Mouse (Mus musculus) layer of hippocampus, adult 2 months (tissue): ENCODE data around the gene Rab5c. TPM values are rescaled to one million over a fixed set of nuclear protein-coding genes. Genes with fewer than 3 reads are reported as not detected.

ENCODE experiments used
- DNase-seq, 2 experiments: peaks; one replicate each; pipeline ENCODE4 v3.0.0; 2022; ENCODE audit warnings: low spot score in 2 of 2
- H3K27ac ChIP-seq: fragments of 200-600 bp; 2 replicates; pipeline ENCODE4 v1.8.1; 2022
- H3K4me3 ChIP-seq: fragments of 200-600 bp; 2 replicates; pipeline ENCODE4 v1.8.1; 2022; ENCODE audit warnings: mild to moderate bottlenecking
- CTCF ChIP-seq: fragments of 200-600 bp; conservative IDR thresholded peaks from 2 replicates; pipeline ENCODE4 v1.8.1; 2022; ENCODE audit warnings: antibody characterized with exemption, mild to moderate bottlenecking, moderate library complexity
- total RNA-seq, 2 experiments: library from RNA; stranded (reverse); gene quantifications; 2 replicates each; pipeline ENCODE4 v1.2.3; 2021

Gene Rab5c
- total RNA-seq, 2 experiments from 2014 or later = 137 to 148 TPM

- no peak for TF ChIP-seq CTCF
- DNase-seq = no peak
- Histone ChIP-seq H3K4me3 (no peak overlapping the region), H3K27ac (no peak overlapping the region)
Measured at GRCm38 (mm10) chr11:100746546-100746945, 8.5 kb upstream of the Rab5c start.

GRCm38 (mm10) chr11:100745085-100745484 is 7.1 kb upstream of the Rab5c start:
- Histone ChIP-seq H3K4me3 (no peak overlapping the region), H3K27ac (no peak overlapping the region)
- DNase-seq = peak in 1 of 2 experiments; percentile 57
- TF ChIP-seq CTCF = peak; percentile 81

- no peak for DNase-seq
- no peak for TF ChIP-seq CTCF
- H3K4me3 ChIP-seq = no peak overlapping the region
- no peak overlapping the region for H3K27ac ChIP-seq
Measured at GRCm38 (mm10) chr11:100741348-100741747, 3.3 kb upstream of the Rab5c start.

- no peak for TF ChIP-seq CTCF
- peak overlapping the region; percentile 88 for H3K27ac ChIP-seq
- no peak for DNase-seq
- H3K4me3 ChIP-seq = peak overlapping the region; percentile 97
Measured at GRCm38 (mm10) chr11:100738749-100739148, 734 bp upstream of the Rab5c start.

- no peak for TF ChIP-seq CTCF
- Histone ChIP-seq H3K4me3 (peak overlapping the region; percentile 97), H3K27ac (peak overlapping the region; percentile 96)
- DNase-seq = no peak
Measured at GRCm38 (mm10) chr11:100737105-100737733, 796 bp downstream of the Rab5c start.

- no peak for TF ChIP-seq CTCF
- Histone ChIP-seq H3K27ac (no peak overlapping the region), H3K4me3 (peak overlapping the region; percentile 97)
- DNase-seq = no peak
Measured at GRCm38 (mm10) chr11:100736746-100737080, 1.3 kb downstream of the Rab5c start.

- Histone ChIP-seq H3K27ac (no peak overlapping the region), H3K4me3 (no peak overlapping the region)
- DNase-seq = no peak
- no peak for TF ChIP-seq CTCF
Measured at GRCm38 (mm10) chr11:100735954-100736745, 1.9 kb downstream of the Rab5c start.

- Histone ChIP-seq H3K27ac (no peak overlapping the region), H3K4me3 (no peak overlapping the region)
- TF ChIP-seq CTCF = no peak
- DNase-seq = no peak
Measured at GRCm38 (mm10) chr11:100735134-100735865, 2.7 kb downstream of the Rab5c start.

GRCm38 (mm10) chr11:100730477-100731205 is 7.4 kb downstream of the Rab5c start:
- TF ChIP-seq CTCF = no peak
- no peak overlapping the region for H3K4me3 ChIP-seq
- DNase-seq = no peak
- H3K27ac ChIP-seq = no peak overlapping the region

- H3K27ac ChIP-seq = no peak overlapping the region
Measured at GRCm38 (mm10) chr11:100729976-100730375, 8.0 kb downstream of the Rab5c start.

GRCm38 (mm10) chr11:100728601-100729000 is 9.4 kb downstream of the Rab5c start:
- no peak overlapping the region for H3K4me3 ChIP-seq
- DNase-seq = no peak
- TF ChIP-seq CTCF = no peak
- H3K27ac ChIP-seq = no peak overlapping the region

More at GRCm38 (mm10) chr11:100729976-100730375, 8.0 kb downstream of the Rab5c start:
- no peak for TF ChIP-seq CTCF
- no peak overlapping the region for H3K4me3 ChIP-seq
- DNase-seq = no peak

- Histone ChIP-seq H3K4me3 (no peak overlapping the region), H3K27ac (no peak overlapping the region)
- TF ChIP-seq CTCF = no peak
- DNase-seq = no peak
Measured at GRCm38 (mm10) chr11:100727201-100727600, 10.8 kb downstream of the Rab5c start.
